Mouse (Mus musculus) urinary bladder, adult 18-20 months (tissue): Measurements from ENCODE around the gene Shisal2a.

ENCODE experiments used
- DNase-seq, 2 experiments: peaks; one replicate each; pipeline ENCODE4 v3.0.0; 2022; ENCODE audit warnings: low spot score in 2 of 2, mixed read lengths in 2 of 2

Shisal2a gene

DNA sequence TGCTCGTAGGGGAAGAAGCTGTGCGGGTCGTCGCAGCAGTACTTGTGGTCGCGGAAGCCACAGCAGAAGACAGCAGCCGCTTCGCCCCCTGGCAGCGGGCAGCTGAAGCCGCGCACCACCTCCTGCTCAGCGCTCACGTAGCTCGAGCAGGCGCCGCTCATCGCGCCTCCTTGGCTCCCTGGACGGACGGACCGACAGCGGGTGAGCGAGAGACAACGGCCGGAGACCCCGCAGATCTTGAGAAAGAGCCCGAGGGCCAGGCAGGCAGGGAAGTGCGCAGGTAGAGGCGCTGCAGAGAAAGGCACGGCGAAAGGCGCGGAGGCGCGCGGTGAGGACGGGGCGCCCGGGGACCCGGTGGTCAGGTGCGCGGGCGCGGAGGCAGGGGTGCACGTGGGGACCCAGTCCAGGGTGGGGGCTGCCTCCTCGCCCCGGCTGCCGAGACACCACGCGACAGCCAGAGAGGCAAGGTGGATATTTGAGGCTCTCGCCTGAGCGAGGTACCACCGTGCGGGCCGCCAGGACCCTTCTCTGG lies at the start of gene Shisal2a:
TSS of gene Shisal2a (minus strand) at position 167 of the 532 bp plus-strand sequence.
- no peak for DNase-seq

DNA sequence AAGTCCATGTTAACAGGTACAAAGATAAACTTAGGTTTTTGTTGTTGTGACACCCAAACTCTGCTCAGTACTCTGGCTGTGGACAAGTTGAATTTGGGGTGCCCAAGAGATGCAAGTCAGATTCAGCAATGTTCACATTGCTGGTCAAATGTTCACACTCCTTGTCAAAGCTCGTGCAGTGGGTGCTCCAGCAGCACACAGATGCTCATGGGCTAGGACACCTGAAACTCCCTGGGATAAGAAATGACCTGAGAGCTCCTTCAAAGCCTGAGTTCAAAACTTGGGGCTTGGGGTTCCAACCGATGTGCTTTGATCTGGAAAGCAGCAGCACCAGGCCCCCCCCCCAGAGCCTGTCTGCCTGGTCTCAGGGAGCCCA lies 48.4 kb upstream of the Shisal2a start:
- DNase-seq: no peak

DNA sequence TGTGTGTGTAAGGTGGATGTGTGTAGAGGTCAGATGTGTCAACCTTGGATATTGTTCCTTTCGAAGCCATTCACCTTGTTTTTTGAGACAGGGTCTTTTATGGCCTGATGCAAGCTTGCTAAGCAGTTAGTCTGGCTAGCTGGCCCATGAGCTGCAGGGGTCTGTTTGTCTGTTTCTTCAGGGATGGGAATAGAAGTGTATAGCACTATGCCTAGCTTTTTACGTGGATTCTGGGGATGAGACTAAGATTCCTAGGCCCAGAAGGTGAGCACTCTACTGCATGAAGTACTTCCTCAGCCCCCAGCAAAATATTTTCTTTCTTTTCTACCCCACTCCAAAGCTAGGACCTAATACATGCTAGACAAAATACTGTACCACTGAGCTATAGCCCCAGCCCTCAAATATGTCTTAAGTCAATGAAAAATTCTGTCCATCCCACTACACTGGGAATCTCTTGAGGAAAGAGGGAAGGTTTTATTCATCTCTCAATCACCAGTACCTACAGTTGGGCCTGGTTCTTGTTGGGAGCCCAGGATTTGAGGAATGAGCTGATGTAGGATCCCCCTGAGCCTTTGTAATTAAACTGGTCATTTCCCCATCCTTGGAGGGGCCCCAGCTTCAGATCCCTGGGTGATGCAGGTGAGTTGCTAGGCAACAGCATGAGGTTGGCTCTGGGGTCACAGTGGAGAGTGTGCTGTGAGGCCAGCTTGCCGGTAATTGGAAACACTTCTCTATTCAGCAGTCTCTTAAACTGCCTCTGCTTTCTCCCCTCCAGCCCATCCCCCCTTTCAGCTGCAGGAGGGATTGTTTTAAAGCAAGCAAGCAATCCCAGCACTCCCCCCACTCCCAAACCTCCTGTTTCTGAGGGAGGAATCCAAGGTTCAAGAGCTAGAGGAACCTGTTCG lies 47.8 kb upstream of the Shisal2a start:
- DNase-seq: no peak

DNA sequence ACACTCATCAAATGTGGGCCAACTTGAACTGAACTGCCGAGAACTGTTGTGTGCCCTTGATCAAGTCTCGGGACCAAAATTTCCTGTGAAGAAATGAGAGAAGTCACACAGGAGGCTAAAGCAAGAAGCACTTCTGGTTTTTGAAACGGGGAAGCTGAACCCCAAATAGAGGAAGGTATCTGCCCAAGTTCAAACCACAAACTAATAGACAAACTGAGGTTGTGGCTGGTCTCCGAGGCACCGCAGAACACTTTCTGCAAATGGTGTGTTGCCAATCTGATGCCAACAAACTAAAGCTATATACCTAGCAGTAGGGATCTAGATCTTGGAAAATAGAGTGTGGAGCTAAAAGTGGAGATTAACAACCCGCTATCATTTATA lies 45.2 kb upstream of the Shisal2a start:
- no peak for DNase-seq

DNA sequence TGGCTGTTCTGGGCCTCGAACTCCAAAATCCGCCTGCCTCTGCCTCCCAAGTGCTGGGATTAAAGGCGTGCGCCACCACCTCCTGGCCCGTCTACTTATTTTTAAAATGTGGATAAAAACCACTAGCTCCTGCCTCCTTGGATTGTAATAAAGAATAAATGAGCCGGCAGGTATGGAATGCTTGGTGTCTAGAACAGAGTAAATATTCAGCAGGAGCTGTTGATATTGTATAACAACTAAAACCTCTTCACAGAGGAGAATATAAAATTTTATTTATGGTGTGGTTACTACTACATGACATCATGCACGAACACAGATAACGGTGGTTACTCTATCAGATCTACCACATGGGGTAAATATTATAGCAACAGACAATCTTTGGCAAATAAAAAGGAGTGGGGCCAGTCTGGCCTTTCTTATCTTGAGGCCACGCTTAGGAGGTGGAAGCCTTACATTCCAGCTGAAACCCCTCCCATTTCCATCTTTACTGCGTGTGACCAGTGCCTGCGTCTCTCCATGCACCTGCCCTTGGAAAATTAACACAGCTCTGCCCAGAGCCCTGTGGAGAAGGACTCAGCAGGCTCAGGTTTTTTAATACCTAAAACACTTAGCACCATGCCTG lies 44.7 kb upstream of the Shisal2a start:
- DNase-seq: no peak

DNA sequence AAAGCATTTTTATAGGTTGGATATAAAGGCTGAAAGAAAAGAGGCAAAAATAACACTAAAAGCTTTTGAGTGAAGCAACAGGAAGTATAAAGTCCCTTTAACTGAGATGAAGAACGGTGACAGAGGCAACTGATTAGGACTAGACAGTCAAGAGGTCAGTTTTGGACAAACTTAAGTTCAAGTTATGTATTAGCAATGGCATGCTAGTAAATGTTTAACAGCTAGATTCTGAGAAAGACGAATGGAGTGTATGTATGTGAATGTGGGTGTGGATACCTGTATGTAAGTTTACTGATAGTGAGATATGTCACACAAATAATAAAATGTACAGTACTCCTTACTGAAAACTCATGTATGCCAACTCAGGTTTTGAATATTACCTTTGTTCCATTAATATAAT lies 41.4 kb upstream of the Shisal2a start:
- no peak for DNase-seq

DNA sequence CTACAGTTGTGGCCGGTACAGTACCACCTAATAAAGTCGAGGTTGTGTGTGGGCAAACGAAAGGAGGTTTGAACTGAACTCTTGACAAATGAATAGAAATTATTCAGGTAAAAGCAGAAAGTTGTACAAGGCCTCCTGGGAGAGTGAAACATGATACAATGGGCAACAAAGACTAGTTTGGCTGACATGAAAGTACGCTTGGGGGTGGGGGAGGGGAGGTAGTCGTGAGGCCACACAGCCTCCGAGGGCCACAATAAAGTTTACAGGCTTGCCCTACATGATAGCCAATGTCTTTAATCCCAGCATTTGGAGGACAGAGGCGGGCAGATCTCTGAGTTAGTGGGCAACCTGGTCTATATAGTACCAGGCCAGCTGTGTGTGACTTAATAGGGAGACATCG lies 24.5 kb upstream of the Shisal2a start:
- DNase-seq: no peak

DNA sequence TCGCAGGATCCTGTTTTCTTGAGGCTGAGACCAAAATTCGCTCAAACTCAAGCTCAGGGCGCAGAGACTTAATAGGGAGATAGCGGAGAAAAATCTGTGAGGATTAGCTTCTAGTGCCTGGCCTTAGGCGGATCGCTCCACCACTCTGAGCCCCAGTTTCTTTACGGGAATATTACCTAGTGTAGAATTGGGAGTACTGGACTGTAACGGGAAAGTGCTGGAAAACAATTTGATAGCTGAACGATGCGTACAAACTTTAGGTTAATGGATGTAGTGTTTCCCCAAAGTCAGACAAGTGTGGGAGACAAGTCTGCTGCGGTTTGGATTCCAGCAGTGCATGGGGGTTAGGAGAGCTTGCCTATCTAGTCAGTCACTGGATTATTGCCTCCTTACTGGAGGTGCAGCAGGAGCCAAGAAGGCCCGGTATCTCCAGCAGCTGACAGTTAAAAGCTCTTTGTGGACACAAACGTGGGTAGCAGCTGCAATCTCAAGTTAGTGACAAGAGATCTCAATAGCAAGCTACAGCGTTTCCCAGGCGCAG lies 23.8 kb upstream of the Shisal2a start, which contains the start of gene Gpx7:
TSS of gene Gpx7 (minus strand) at position 101 of the 541 bp plus-strand sequence.
- DNase-seq: no peak

DNA sequence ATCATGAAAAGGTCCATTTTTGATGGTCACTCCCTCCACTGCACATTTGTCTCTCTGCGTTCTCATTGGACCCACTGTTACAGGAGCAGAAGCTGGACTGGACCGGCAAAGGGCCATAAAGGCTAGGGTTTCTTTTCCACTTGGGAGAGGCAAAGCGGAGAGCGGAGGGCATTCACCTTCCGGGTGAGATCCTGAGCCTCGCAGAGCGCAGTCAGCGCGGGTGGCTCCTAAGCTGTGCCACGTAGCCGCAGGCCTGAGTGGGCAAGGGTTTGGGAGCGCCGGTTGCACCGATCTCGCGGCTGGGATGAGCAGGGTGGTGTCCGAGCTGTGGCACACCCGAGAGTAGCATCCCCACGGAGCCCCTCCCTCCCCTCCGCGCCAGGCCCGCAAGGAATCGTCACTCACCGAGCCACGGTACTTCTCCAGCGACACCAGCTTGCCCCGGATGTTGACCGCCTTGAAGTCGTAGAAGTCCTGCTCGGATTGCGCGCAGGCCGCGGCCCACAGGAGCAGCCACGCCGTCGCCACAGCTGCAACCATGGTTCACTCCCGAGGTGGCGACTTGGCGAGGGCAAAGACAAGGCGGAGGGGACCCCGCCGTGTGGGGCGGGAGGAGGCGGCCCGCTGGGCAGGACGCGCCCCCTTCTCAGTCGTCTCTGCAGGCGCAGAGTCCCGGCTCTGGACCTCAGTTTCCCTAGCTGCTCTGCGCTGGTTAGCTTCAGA lies 23.1 kb upstream of the Shisal2a start:
- DNase-seq: peak; percentile 34 to 45

DNA sequence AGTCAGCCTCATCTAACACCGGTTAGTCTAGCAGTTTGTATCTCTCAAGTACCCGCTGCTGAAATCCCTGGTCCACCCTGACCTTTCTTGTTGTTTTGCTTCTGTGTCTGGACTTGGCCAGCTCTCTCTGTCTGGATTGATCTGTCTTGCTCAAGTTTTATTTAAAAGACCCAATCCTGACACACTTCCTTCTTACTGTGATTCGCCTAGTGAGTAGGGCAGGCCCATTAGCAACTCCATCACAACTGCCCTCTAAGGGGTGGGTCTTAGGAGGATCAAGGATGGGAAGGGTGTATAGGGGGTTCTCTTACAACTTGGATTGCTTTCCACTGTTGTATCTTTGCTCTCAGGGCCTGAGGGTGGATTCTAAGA lies 22.6 kb upstream of the Shisal2a start:
- DNase-seq: no peak

DNA sequence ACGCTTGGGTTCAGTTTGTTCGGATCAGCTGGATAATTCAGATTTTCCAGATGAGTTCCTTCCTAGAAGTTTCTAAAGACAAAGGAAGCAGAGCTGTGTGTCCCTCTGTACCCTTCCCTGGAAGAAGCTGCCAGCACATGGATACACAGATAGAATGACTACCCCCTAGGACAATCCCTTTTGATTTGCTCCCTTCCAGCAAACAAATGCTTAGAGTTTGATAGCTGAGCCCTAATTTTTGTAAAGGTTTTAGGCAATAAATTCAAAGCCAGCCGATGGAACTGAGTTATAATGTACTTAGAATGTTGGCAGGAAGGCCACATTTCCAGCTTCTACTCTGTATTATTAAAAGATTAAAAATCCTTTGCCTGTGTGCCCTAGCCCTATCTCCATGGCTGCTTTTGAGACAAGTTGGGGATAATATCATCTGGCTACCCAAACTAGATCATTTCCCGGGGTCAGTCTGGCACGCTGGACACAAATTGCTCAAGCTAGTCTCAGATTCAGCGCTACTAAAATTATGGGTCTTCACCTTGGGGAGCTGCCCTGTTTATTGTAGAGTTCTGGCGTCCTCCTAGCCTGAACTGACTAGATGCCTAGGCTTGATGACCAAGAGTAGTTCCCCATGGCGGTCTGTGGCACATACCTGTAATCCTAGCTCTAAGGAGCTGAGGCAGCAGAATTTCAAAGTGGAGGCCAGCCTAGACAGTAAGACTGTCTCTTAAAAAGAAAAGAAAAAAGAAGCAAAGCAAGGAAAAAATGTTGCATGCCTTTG lies 20.9 kb upstream of the Shisal2a start:
- no peak for DNase-seq

DNA sequence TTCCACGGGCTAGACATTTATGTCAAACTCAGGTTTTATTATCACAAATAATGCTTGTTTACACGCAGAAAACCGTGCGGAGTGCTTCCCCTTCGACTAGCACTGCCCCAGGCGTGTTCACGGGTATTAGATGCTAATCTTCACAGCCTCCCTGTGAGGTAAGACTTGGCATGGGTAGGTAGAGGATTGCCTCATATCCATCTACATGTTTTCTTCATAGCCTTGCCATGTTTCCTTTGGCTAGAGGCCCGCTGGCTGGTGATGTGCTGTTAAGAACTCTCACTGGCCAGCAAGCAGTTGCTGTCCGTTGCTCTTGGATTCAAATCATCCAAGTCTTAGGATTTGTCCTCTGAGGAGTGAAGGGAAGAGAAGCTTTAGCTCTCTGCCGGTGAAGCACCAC lies 17.2 kb upstream of the Shisal2a start:
- DNase-seq: no peak

DNA sequence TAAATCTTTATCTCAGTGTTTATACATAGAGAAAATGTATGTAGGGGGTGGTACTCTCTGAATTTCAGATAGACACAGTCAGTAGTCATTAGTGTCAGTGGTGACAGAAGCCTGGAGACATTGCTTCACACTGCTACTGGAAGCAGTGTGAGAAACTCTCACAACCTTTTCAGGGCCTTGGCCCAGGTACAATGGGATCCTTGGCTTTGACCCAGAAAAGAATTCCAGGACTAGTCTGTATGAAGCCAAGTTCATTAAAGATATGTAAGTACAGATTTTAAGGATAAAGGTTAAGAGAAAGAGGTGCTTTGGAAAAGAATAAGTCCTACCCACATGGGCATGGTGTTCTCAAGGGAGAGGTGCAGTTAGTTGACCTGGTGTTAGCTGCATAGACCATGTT lies 11.1 kb upstream of the Shisal2a start:
- DNase-seq: no peak

DNA sequence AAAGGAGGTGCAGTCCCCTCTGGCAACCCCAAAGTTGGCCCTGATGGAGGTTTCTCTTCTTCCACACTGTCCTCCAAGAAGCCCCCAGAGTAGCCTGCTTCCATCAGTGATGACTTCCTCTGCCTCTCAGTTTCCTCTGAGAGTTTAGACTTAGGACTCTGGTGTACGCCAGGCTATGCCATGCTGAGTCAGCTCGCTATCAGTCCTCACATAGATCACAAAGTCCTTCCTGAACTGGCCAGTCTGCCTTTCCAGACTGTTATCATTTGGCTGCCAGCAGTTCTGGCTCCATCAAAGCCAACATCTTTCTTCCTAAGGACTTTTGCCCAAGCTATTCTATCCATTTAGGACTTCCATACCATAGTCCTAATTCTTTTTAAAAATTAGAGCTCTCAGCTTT lies 9.4 kb upstream of the Shisal2a start:
- DNase-seq: no peak

DNA sequence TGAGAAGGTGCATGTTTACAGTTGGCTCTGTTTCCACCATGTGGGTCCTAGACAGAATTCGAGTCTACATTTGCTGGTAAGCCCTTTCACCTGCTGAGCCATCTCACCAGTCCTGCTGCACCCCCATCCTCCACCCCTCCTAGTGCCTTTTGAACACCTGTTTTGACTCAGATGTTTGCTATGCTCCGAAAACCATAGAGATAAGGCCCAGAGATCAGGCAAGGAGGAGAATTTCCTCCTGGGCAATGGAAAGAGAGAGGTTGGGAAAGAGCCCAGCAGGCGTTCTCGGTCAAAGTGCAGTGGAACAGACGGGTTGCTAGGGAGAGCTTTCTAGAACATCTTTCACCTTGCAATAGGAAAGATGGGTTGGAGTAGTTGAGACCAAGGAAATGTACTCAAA lies 8.0 kb upstream of the Shisal2a start:
- peak in 1 of 2 experiments; percentile 39 for DNase-seq

DNA sequence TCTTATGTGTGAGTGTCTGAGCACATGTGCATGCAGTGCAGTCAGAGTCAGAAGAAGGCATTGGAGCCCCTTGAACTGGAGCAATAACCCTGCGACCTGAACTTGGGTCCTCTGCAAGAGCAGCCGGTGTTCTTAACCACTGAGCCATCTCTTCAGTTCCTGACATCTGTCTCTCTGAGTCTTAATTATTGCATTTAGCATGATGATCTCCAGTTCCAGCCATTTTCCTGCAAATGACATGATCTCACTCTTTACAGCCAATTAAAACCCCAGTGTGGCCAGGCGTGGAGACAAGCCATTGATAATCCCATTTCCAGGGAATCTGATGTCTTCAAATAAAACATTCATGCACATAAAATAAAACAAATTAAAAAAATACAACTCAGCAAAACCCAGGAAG lies 5.6 kb upstream of the Shisal2a start:
- no peak for DNase-seq

DNA sequence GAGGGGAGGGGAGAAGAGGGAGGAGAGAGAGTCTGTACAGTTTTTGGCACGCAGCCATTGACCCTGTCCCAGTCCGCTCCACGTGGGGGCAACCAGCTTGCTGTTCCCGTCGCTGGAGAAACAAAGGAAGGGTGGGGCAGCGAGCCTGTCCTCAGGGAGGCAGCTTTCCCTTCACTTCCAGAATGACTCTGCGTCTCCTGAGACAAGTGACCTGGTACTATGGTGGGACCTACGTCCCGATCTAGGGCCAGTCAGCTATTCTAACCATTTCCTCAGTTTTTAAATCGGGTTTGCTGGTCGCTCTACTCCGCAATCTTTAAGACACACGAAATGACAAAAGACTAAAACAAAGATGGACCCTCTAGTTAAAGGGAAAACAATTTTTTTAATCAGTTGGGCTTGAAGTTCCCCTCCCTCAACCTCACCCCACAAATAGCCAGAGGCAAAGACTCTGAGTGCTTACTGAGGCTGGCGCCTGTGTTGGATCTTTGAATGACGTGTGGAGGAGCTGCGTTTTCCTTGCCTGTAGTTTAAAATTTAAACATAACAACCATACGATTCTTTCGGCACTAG lies 4.6 kb upstream of the Shisal2a start:
- DNase-seq: peak; percentile 39 to 52

DNA sequence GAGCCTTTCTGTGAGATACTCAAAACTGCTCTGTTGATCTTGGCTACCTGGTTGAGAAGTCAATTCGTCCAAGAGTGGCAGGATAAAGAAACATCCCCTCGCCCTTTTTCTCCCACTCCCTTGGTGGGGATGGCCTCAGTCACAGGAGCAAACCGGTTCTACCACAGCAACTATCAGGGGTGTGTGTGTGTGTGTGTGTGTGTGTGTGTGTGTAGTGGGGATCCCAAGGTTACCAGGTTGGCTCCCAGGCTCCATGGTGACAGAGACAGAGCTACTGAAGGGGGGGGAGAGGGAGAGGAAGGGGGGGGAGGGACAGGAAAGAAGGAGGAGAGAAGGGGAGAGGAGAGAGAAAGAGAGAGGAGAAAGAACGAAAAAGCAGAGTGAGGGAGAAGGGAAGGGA lies 4.0 kb upstream of the Shisal2a start:
- no peak for DNase-seq

DNA sequence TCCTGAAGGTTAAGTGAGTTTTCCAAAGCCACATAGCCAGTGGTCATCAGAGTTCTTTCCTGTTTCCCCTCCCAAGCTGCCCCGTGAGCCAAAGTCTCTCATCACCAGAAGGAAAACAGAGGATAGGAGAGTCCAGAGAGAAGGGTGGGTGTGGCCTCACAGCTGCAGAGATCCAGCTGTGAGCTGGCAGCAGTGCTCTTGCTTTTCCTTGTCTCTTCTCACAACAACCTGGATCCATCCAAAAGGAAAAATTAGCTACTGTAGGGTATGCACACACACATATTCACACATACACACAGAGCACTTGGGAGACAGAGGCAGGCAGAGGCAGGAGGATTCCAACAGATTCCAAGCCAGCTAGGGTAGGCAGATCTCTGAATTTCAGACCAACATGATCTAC lies 2.9 kb upstream of the Shisal2a start:
- DNase-seq: no peak

DNA sequence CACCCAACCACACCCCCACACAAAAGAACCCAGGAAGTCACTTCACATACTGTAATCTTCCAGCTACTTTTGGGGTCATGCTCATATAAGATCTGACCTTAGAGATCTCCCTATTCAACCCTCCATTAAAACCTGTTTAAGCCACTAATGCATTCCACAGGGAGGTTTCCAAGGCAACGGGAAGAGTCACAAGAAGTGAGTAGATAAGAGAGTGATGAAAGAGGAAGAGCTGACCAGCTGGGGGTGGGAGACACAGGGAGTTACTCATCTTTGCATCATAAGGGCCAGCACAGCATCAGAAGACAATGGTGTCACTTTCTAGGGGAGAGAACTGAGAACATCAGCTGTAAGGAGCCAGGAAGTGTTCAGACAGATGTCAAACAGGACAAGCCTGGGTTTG lies 3.0 kb downstream of the Shisal2a start:
- no peak for DNase-seq

DNA sequence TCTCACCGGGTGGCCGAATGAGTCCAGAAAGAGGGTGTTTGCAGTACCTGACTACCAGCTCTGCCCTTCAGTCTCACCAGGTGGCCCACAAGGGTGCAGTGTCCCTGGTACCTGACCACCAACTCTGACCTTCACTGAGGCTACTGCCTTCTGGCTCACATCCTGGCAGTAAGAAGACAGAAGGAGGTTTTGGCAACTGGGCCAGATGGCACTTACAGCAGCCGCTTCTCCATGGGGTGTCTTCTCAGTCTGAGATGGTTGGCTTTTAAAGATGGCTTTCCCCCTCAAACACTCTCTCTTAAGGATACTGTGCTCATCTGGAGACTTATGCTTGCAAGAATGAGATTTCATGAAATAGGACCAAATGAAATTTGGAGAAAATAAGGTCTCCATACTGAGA lies 3.7 kb downstream of the Shisal2a start:
- no peak for DNase-seq
